Comparison of ENCODE assay signal across 12 mouse cellular contexts in genomic region chr17:62467072-62467471, GRCm38 (mm10).
"Had no signal": no experiment of that assay in that cellular context is flagged by ENCODE, and none has a peak within 500 bp of the region (broad histone marks: within the 10 kb centered on the region; RNA-seq: fewer than 3 reads in every experiment).

No protein-coding gene starts in this region.

- DNase-seq: retina, postnatal 1 day; right cerebral cortex, adult 18-20 months; right cerebral cortex, postnatal 14 days; right cerebral cortex, postnatal 25 days; right cerebral cortex, postnatal 4 days; spleen, adult 18-20 months; thymus, adult 18-20 months; thymus, adult 2 months; thymus, postnatal 14 days; thymus, postnatal 25 days; thymus, postnatal 36 days; thymus, postnatal 4 days had no signal
